Mouse (Mus musculus) gastrocnemius, postnatal 14 days (tissue): ENCODE measurements around the gene Slc35c2. TPM values are rescaled to one million over a fixed set of nuclear protein-coding genes. Genes with fewer than 3 reads are reported as not detected.

Source experiments
- DNase-seq: peaks from one replicate; pipeline ENCODE4 v3.0.0; 2021; ENCODE audit warnings: mixed read lengths
- intact Hi-C: fragments of 180-260 bp; cut with DNase I; formaldehyde crosslinking; loops from one replicate; pipeline ENCODE4 v1.15.1; 2025; ENCODE audit warnings: low total_unique reads
- total RNA-seq, 2 experiments: library from RNA; stranded (reverse); gene quantifications; 2 replicates each; pipeline ENCODE4 v1.2.3; 2021

Slc35c2 gene
- total RNA-seq, 2 experiments from 2014 or later, result 16.4 to 16.8 TPM

DNA sequence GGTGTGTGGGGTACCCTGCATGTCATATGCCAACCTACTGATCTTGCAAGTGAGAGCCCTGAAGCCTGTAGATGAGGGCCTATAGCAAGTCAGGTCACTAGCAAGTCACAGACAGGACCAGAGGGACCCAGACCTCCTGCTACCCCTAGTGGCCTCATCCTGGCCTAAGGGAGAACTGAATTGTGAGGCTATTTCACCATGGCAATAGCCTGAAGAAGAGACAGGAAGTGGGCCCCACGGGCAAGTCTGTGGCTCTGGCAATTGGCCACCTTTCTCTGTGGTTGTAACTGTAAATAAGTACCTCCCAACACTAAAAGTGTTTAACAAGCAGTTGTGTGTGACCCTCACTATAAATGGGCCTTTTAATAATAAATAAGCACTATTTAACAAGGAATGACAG is 36.8 kb downstream of the Slc35c2 start:
- no peak for DNase-seq
- intact Hi-C loops, result no loop called here

DNA sequence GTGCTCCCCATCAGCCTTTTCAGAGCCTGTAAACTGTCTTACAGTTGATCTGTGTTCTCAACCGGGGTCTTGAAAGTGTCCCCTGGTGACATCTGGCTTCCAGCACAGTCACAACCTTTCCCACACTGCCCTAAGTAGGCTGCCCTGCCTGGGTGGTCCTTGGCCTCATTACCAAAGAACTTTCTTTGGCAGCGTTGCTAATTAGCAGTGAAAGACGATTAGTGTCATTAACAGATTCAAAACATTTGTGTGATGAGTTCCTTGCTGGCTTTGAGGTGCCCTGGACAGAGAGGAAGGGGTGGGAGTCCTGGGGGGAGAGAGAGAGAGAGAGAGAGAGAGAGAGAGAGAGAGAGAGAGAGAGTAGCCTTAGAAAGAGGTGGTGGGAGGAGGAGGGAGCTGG is 38.7 kb downstream of the Slc35c2 start:
- no peak for DNase-seq

DNA sequence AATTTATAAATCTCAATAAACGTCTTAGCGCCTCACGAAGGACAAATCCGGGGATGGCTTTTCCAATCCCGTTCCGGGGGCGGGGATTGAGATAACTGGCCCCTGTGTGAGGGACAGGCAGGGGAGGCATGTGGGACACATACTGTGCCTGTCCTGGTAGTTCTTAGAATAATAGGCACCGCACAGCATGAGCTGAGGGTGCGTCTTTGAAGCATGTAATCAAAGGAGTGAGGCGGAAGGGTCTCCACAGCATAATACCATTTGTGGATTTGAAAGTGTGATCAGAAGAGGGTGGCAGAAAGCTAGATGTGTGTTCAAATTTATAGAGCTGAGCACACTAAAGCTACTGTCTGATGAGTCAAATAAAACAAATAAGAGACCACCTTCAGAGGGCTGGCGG is 41.3 kb downstream of the Slc35c2 start:
- no peak for DNase-seq
- intact Hi-C loops, result no loop called here

More for the DNA sequence above, 38.7 kb downstream of the Slc35c2 start:
- intact Hi-C loops, result no loop called here

DNA sequence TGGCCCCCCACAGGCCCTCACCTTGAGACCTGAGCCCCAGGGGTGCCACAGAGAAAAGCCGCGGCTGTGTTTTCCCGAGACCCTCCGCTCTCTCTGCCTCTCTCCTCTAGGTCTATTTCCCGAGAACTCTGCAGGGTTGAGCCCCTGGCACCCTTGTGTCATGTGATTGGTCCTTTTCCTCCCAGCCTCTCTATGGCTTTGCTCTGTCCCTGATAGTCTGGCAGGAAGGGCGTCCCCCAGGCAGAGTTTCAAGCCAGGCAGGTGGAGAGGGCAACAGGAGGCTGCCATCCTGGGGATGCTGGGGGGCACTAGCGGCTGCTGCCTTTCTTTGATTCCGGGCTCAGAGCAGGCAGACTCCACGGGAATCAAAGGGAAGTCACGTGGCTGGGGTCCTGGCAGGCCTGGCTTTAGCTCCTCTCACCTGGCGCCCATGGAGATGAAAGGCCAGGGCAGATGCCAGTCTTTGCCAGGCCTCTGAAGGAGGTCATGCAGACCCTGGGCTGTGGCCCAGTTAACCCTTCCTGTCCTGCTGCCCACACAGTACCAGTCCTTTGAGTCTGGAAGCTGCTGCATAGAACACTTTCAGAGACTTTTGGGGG is 44.4 kb downstream of the Slc35c2 start:
- intact Hi-C loops, result no loop called here
- DNase-seq, result no peak

DNA sequence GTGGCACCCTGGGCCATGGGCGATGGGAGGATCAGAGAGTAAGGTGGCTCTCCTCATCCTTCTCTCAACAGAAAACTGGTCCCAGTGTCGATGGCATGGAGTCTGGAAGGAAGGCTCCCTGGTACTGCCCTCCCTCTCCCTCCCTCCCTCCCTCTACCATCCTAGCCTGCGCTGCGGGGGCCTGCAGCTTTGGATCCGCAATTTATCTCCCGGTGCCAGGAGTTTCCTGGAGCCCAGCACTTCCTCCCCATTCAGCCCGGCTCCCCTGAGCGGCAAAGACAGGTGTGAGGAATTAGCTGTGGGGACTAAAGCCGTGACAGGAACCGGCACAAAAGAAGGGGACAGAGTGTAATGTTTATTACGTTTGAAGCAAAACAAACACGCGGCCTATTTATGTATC is 45.1 kb downstream of the Slc35c2 start:
- intact Hi-C loops, result no loop called here
- no peak for DNase-seq

DNA sequence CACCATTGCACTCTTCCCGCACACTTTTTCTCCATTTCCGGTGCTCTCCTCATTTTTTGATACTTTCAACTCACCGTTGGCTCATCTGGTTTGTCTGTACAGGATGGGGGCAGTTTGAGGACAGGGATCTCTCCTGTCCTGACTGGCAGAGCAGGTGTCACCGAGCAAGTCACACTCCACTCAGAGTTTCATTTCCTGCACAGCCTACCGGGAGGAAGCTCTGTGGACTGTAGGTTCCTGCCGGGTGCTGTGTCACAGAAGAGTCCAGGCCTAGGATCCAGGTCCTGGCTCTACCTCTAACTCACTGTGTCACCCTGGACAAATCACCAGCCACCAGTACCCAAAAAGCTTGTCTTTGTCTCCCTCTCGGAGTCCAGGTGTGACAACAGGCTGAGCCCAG is 45.9 kb downstream of the Slc35c2 start:
- DNase-seq, result no peak
- intact Hi-C loops, result no loop called here

DNA sequence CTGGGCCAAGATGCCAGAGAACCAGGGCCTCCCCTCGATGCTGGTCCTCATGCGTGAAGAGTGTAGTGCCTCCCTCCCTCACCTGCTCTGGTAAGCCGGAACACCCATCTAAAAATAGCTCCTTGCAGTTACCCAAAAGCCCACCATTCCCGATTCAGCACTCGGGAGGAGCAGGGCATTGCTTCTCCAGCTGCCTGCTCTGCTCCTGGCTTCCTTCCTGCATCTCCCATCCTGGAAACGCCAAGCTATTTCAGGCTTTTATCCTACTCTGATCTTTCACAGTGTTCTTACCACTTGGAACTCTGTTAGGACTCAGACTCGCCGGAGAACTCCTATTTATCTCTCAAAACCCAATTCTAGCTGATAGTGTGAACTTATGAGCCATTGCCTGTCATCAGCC is 47.3 kb downstream of the Slc35c2 start:
- intact Hi-C loops, result no loop called here
- DNase-seq, result no peak

DNA sequence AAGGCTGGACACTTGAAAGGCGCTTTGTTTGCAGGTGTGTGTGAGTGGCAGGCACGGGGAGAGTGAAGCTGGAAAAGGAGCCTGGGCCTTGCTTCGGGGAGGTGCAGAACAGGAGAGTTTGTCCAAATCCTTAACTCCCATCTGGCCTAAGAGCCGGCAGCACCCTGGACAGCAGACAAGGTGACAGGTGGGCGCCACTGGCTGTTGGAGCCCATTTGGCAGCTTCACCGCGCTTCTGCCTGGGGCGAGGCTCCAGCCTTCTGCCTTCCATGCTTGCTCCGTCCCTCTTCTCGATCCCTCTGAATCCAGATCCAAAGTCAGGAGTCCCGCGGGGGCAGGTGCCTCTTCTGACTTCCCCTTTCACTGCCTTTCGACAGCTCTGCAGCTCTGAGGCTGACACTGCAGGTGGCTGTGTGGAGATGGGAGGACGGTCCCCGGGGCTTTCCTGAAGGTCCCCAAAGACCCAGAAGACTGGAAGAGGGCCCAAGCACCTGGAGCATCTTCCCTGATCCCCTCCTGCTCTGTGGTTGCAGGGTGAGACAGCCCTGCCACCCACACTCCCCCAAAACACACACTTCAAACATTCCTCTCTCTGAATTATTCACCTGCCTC is 48.0 kb downstream of the Slc35c2 start:
- DNase-seq, result no peak
- intact Hi-C loops, result loop anchor here (10.0 kb wide), 1 partner anchor 95 kb away; no protein-coding TSS in a partner anchor

DNA sequence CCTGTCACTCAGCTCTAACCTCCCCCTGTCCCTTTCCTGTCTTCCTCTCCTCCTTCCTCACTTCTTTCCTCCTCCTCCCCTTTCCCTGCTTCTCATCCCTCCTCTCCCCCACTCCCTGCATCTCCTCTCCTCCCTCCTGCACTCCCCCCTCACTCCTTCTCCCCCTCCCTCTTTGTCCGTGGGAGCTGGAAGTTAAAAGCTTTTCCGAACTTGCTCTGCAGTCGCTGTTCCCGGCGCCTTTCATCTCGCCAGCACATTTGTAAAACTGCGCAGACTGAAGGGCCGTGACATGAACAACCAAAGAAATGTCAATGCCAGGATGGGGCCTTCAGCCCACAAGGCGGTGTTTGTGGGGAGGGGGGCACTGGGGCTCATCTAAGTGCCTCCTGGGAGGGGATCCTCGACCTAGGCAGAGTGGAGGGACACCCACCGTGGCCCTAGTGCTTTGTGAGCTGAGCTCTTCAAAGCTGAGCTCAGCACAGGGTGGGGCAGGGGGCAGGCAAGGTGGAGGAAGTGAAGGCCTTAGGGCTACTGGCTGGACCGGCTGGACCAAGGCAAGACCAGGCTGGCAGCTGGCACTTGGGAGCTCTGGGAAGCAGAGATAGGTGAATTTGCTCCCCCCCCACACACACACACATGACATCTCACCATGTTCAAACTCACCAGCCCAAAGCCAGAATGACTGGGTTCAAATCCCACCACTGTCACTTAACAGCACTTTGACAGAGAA is 49.1 kb downstream of the Slc35c2 start:
- intact Hi-C loops, result loop anchor here (10.0 kb wide), 1 partner anchor 96 kb away; no protein-coding TSS in a partner anchor
- no peak for DNase-seq

DNA sequence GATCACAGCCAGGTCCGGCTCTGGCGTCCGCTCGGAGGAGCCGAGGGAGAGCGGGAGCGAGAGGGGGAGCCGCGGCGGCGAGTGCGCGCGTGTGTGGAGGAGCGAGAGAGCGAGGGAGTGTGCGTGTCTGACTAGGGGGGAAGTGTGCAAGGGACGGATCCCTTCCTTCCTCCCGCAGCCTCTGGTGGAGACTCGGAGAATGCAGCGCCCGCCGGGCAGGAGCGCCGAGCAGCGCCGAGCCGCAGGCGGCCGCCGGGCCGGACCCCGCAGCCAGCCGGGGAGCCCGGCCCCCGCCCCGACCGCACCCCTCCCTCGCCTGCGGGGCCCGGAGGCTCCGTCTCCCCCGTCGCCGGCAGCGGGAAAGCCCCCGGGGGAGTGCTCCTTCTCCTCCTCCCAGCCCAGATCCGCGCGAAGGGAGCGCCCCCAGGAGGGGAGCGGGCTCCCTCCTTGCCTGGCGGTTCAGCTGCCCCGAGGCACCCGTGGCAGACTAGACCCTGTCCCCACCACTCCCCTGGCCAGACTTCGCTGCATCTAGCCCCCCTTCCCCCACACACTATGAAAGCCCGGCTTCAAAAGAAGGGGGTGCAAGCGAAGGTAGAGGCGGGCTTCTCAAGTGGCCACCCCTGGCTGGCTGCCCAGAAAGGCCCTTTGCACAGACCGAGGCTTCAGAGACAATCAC is 52.9 kb downstream of the Slc35c2 start, which contains the start of gene Cdh22:
Gene Cdh22, minus strand, starts transcription at position 241 of the 679 bp plus-strand sequence.
- DNase-seq, result peak; percentile 57
- intact Hi-C loops, result loop anchor here (10.0 kb wide), 1 partner anchor 100 kb away; no protein-coding TSS in a partner anchor

DNA sequence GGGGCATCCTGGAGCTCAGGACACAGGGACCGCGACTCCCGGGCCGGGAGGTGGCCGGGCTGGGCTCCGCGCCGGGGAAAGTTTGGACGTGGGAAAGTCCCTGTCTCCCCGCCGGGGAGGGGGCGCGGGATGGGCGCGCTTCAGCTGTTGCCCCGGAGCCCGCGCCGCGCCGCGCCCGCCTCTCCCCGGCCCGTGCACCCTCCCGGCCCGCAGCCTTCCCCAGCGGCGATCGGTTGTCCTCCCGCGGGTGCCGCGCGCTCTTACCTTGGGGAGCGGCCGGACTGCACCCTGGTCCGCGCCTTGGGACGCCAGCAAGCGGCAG is 53.4 kb downstream of the Slc35c2 start:
- intact Hi-C loops, result loop anchor here (10.0 kb wide), 1 partner anchor 101 kb away; no protein-coding TSS in a partner anchor
- no peak for DNase-seq

DNA sequence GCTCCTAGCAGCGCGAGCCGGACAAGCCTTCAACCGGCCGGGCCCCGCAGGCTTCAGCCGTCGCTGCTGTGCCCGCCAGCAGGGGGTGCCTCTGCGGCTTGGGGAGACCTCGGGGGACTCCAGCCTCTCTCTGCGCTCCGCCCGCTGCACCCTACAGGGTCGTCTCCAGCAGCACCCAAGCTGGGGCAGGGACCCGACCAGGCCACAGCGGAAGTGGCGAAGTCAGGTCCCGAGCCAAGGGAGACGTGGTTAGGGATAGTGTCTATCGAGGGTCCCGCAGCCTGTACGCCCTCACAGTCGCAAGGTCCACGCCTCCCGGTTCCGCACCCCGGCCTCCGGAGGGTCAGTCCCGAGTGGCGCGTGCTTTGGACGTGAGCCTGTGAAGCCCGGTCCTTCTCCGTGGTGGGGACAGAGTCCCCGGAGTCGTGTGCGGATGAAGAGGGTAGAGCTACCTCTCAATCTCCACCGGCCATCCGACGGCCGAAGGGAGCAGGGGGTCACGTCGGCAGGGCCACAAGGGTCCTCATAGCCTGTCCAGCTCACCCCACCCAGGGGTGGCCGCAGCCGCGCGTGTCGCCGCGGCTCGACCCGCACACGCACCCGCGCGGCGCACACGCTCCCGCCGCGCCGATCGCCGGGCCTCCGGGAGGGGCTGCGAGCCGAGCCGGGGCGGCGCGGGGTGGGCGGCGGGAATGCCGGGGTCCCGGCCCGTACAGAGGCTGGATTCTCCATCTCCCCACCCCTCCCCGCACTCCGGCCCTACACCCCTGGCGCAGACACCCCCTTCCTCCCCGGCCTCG is 54.0 kb downstream of the Slc35c2 start:
- DNase-seq, result peak; percentile 65

DNA sequence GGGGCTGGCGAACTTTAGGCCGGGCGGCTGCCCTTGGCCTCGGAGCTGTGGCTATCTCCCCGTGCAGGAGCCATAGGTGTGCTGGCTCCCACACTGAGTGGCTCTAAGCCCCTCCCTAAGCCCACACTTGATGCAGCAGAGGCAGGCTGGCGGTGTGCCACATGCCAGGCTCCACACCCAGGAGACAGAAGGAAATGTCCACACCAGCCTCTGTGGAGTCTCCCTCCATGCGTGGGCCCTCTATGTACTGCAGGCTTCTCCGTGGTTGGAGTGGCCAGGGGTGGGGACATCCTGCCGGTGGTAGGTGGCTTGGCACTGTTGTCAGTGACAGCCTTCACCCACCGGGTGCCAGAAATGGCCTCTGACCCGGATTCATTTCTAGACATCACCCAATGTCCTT is 58.6 kb downstream of the Slc35c2 start:
- intact Hi-C loops, result no loop called here
- DNase-seq, result no peak

More for the DNA sequence above, 54.0 kb downstream of the Slc35c2 start:
- intact Hi-C loops, result loop anchor here (10.0 kb wide), 1 partner anchor 101 kb away; no protein-coding TSS in a partner anchor

Other genes starting within 250 kb of the Slc35c2 start
- gene Cd40, start 232.2 kb downstream of the Slc35c2 start, total RNA-seq, result 1 to 10 TPM; 1.1 to 1.2 TPM
- not detected for gene 1700025C18Rik, start 197.1 kb downstream of the Slc35c2 start, total RNA-seq
- gene Cdh22, start 53.0 kb downstream of the Slc35c2 start, total RNA-seq, result under 1 TPM; 0.13 to 0.18 TPM
- 10 to 100 TPM; 16.7 to 19.6 TPM for gene Elmo2, start 38.6 kb upstream of the Slc35c2 start, total RNA-seq
- gene Zfp663, start 80.9 kb upstream of the Slc35c2 start, total RNA-seq, result under 1 TPM in 1 of 2 experiments, not detected in 1; 0.08 TPM
- gene Zfp334, start 100.4 kb upstream of the Slc35c2 start, total RNA-seq, result 1 to 10 TPM; 2.2 to 2.3 TPM
- gene Ocstamp, start 112.5 kb upstream of the Slc35c2 start, total RNA-seq, result under 1 TPM; 0.11 to 0.18 TPM
- gene Slc13a3, start 185.4 kb upstream of the Slc35c2 start, total RNA-seq, result under 1 TPM; 0.18 to 0.22 TPM
- 1 to 10 TPM; 7.6 to 8.2 TPM for gene Trp53rka, start 205.5 kb upstream of the Slc35c2 start, total RNA-seq
- gene Slc2a10, start 215.9 kb upstream of the Slc35c2 start, total RNA-seq, result 1 to 10 TPM; 2.4 to 2.7 TPM